Mouse (Mus musculus) MEL (cell line): ENCODE data around the gene Aldob. TPM values are rescaled to one million over a fixed set of nuclear protein-coding genes. Genes with fewer than 3 reads are reported as not detected.
A peak's percentile ranks its signal among the peaks of the same experiment; 100 is the strongest.

Experiments
- DNase-seq: peaks from one replicate; pipeline ENCODE4 v3.0.0; 2011; ENCODE audit warnings: low read depth, low spot score
- H3K27ac ChIP-seq: 2 replicates; pipeline ENCODE4 v1.5.1; 2012; ENCODE audit warnings: low read depth, mild to moderate bottlenecking, control low read depth, low read length, moderate library complexity; ENCODE audit not compliant: control insufficient read depth
- H3K27me3 ChIP-seq, 2 experiments: fragments of 150-350 bp in 1 of 2; sonication (generic) in 1 of 2; 2 replicates each; pipeline ENCODE4 v1.6.1; 2012; ENCODE audit warnings: low read length in 2 of 2, mild to moderate bottlenecking in 2 of 2, improper control_type of control experiment in 1 of 2, moderate library complexity in 1 of 2; ENCODE audit not compliant: insufficient read depth in 2 of 2, control insufficient read depth in 1 of 2
- H3K36me3 ChIP-seq, 2 experiments: 2 replicates each; pipeline ENCODE4 v1.6.1; 2012 to 2014; ENCODE audit warnings: low read length in 2 of 2, improper control_type of control experiment in 1 of 2, inconsistent platforms in 1 of 2, mild to moderate bottlenecking in 1 of 2; ENCODE audit not compliant: insufficient read depth in 2 of 2, control insufficient read depth in 1 of 2
- H3K4me1 ChIP-seq, 2 experiments: fragments of 150-350 bp in 1 of 2; sonication (generic) in 1 of 2; 2 replicates each; pipeline ENCODE4 v1.6.1; 2012; ENCODE audit warnings: low read length in 2 of 2, improper control_type of control experiment in 1 of 2, mild to moderate bottlenecking in 1 of 2; ENCODE audit not compliant: insufficient read depth in 2 of 2, control insufficient read depth in 1 of 2
- H3K4me3 ChIP-seq, 2 experiments: fragments of 150-350 bp in 1 of 2; sonication (generic) in 1 of 2; 2 replicates each; pipeline ENCODE4 v1.5.1; 2012; ENCODE audit warnings: low read depth in 2 of 2, low read length in 2 of 2, mild to moderate bottlenecking in 2 of 2, moderate library complexity in 2 of 2, control low read depth in 1 of 2, improper control_type of control experiment in 1 of 2; ENCODE audit not compliant: control insufficient read depth in 1 of 2, insufficient read depth in 1 of 2
- H3K79me2 ChIP-seq: 2 replicates; pipeline ENCODE4 v1.6.1; 2012; ENCODE audit warnings: mild to moderate bottlenecking, low read length, moderate library complexity; ENCODE audit not compliant: control insufficient read depth, poor library complexity, insufficient read depth
- H3K9ac ChIP-seq: 2 replicates; pipeline ENCODE4 v1.6.1; 2012; ENCODE audit warnings: low read depth, mild to moderate bottlenecking, control low read depth, low read length, moderate library complexity; ENCODE audit not compliant: control insufficient read depth, poor library complexity, severe bottlenecking
- H3K9me3 ChIP-seq: fragments of 150-350 bp; sonication (generic); replicated peaks from 2 replicates; pipeline ENCODE4 v1.6.1; 2012; ENCODE audit warnings: mild to moderate bottlenecking, low read length, improper control_type of control experiment, moderate library complexity; ENCODE audit not compliant: insufficient read depth
- BHLHE40 ChIP-seq: IDR thresholded peaks from 2 replicates; pipeline ENCODE4 v1.6.1; 2012; ENCODE audit warnings: low read depth, mild to moderate bottlenecking, inconsistent platforms, low read length, improper control_type of control experiment, borderline replicate concordance
- CHD1 ChIP-seq: IDR thresholded peaks from 2 replicates; pipeline ENCODE4 v1.6.1; 2012; ENCODE audit warnings: low read depth, mild to moderate bottlenecking, inconsistent platforms, low read length, improper control_type of control experiment
- CHD2 ChIP-seq: IDR thresholded peaks from 2 replicates; pipeline ENCODE4 v1.6.1; 2011; ENCODE audit warnings: low read length, improper control_type of control experiment
- E2F4 ChIP-seq: IDR thresholded peaks from 2 replicates; pipeline ENCODE4 v1.6.1; 2011; ENCODE audit warnings: low read depth, low read length, improper control_type of control experiment, borderline replicate concordance
- ELF1 ChIP-seq: IDR thresholded peaks from 2 replicates; pipeline ENCODE4 v1.6.1; 2014; ENCODE audit warnings: low read depth, mild to moderate bottlenecking, inconsistent platforms, low read length, improper control_type of control experiment, moderate library complexity
- EP300 ChIP-seq, 2 experiments: IDR thresholded peaks; 2 replicates each; pipeline ENCODE4 v1.6.1; 2011; ENCODE audit warnings: improper control_type of control experiment in 2 of 2, low read length in 2 of 2, low read depth in 1 of 2, mild to moderate bottlenecking in 1 of 2
- GABPA ChIP-seq: IDR thresholded peaks from 2 replicates; pipeline ENCODE4 v1.6.1; 2012; ENCODE audit warnings: low read depth, mild to moderate bottlenecking, inconsistent platforms, low read length, improper control_type of control experiment, moderate library complexity
- GATA1 ChIP-seq: IDR thresholded peaks from 2 replicates; pipeline ENCODE4 v1.6.1; 2011; ENCODE audit warnings: low read depth, low read length, improper control_type of control experiment
- HCFC1 ChIP-seq: IDR thresholded peaks from 2 replicates; pipeline ENCODE4 v1.6.1; 2012; ENCODE audit warnings: low read depth, mild to moderate bottlenecking, inconsistent platforms, low read length, improper control_type of control experiment, moderate library complexity
- JUND ChIP-seq: IDR thresholded peaks from 2 replicates; pipeline ENCODE4 v1.6.1; 2011; ENCODE audit warnings: low read depth, mild to moderate bottlenecking, improper control_type of control experiment, low read length
- KAT2A ChIP-seq: conservative IDR thresholded peaks from 2 replicates; pipeline ENCODE4 v1.6.1; 2012; ENCODE audit warnings: low read depth, low read length, improper control_type of control experiment, inconsistent platforms
- MAX ChIP-seq: IDR thresholded peaks from 2 replicates; pipeline ENCODE4 v1.6.1; 2011; ENCODE audit warnings: low read length, improper control_type of control experiment
- MEF2A ChIP-seq: IDR thresholded peaks from 2 replicates; pipeline ENCODE4 v1.6.1; 2014; ENCODE audit warnings: low read depth, mild to moderate bottlenecking, inconsistent platforms, low read length, improper control_type of control experiment; ENCODE audit not compliant: poor library complexity, insufficient replicate concordance, severe bottlenecking; ENCODE audit errors: extremely low read depth
- MXI1 ChIP-seq: IDR thresholded peaks from 2 replicates; pipeline ENCODE4 v1.6.1; 2011; ENCODE audit warnings: mild to moderate bottlenecking, low read depth, low read length, improper control_type of control experiment
- MYB ChIP-seq: IDR thresholded peaks from 2 replicates; pipeline ENCODE4 v1.6.1; 2011; ENCODE audit warnings: mild to moderate bottlenecking, low read depth, low read length, improper control_type of control experiment
- MYC ChIP-seq: IDR thresholded peaks from 2 replicates; pipeline ENCODE4 v1.6.1; 2011; ENCODE audit warnings: low read depth, mild to moderate bottlenecking, low read length, improper control_type of control experiment, moderate library complexity
- NELFE ChIP-seq: IDR thresholded peaks from 2 replicates; pipeline ENCODE4 v1.6.1; 2011; ENCODE audit warnings: low read depth, low read length, improper control_type of control experiment
- NRF1 ChIP-seq: IDR thresholded peaks from 2 replicates; pipeline ENCODE4 v1.6.1; 2014; ENCODE audit warnings: low read depth, mild to moderate bottlenecking, inconsistent platforms, low read length, improper control_type of control experiment, moderate library complexity; ENCODE audit not compliant: poor library complexity, insufficient read depth, severe bottlenecking
- POLR2A ChIP-seq, 2 experiments: IDR thresholded peaks; 2 replicates each; pipeline ENCODE4 v1.6.1; 2011 to 2012; ENCODE audit warnings: low read length in 2 of 2, mild to moderate bottlenecking in 2 of 2, control low read depth in 1 of 2, improper control_type of control experiment in 1 of 2, low read depth in 1 of 2, moderate library complexity in 1 of 2; ENCODE audit not compliant: control insufficient read depth in 1 of 2, insufficient read depth in 1 of 2, poor library complexity in 1 of 2
- POLR2AphosphoS2 ChIP-seq: IDR thresholded peaks from 2 replicates; pipeline ENCODE4 v1.6.1; 2011; ENCODE audit warnings: low read length, improper control_type of control experiment
- POLR2AphosphoS5 ChIP-seq: IDR thresholded peaks from 2 replicates; pipeline ENCODE4 v1.6.1; 2012; ENCODE audit warnings: low read depth, borderline replicate concordance, mild to moderate bottlenecking, inconsistent platforms, low read length, moderate library complexity, mixed read lengths
- RAD21 ChIP-seq: IDR thresholded peaks from 2 replicates; pipeline ENCODE4 v1.6.1; 2011; ENCODE audit warnings: mild to moderate bottlenecking, low read depth, low read length, improper control_type of control experiment
- RCOR1 ChIP-seq: IDR thresholded peaks from 2 replicates; pipeline ENCODE4 v1.6.1; 2012; ENCODE audit warnings: low read depth, mild to moderate bottlenecking, inconsistent platforms, low read length, improper control_type of control experiment
- SIN3A ChIP-seq: IDR thresholded peaks from 2 replicates; pipeline ENCODE4 v1.6.1; 2012; ENCODE audit warnings: low read length, improper control_type of control experiment, inconsistent platforms
- SMC3 ChIP-seq: IDR thresholded peaks from 2 replicates; pipeline ENCODE4 v1.6.1; 2011; ENCODE audit warnings: low read depth, low read length, improper control_type of control experiment
- TAL1 ChIP-seq: IDR thresholded peaks from 2 replicates; pipeline ENCODE4 v1.6.1; 2012; ENCODE audit warnings: mild to moderate bottlenecking, inconsistent platforms, low read length, moderate library complexity, mixed read lengths
- TBP ChIP-seq: IDR thresholded peaks from 2 replicates; pipeline ENCODE4 v1.8.0; 2011; ENCODE audit warnings: low read depth, low read length, improper control_type of control experiment
- TCF12 ChIP-seq: IDR thresholded peaks from 2 replicates; pipeline ENCODE4 v1.6.1; 2014; ENCODE audit warnings: low read depth, mild to moderate bottlenecking, inconsistent platforms, low read length, improper control_type of control experiment, moderate library complexity
- UBTF ChIP-seq: IDR thresholded peaks from 2 replicates; pipeline ENCODE4 v1.6.1; 2012; ENCODE audit warnings: low read depth, mild to moderate bottlenecking, inconsistent platforms, low read length, improper control_type of control experiment, moderate library complexity, borderline replicate concordance; ENCODE audit not compliant: insufficient read depth
- USF1 ChIP-seq: IDR thresholded peaks from 2 replicates; pipeline ENCODE4 v1.6.1; 2014; ENCODE audit warnings: low read depth, mild to moderate bottlenecking, inconsistent platforms, low read length, improper control_type of control experiment, moderate library complexity
- USF2 ChIP-seq, 2 experiments: IDR thresholded peaks; 2 replicates each; pipeline ENCODE4 v1.6.1; 2011 to 2012; ENCODE audit warnings: improper control_type of control experiment in 2 of 2, low read length in 2 of 2, borderline replicate concordance in 1 of 2, inconsistent platforms in 1 of 2, low read depth in 1 of 2, mild to moderate bottlenecking in 1 of 2; ENCODE audit not compliant: insufficient read depth in 1 of 2
- ZC3H11A ChIP-seq: IDR thresholded peaks from 2 replicates; pipeline ENCODE4 v1.6.1; 2012; ENCODE audit warnings: low read depth, mild to moderate bottlenecking, inconsistent platforms, low read length, improper control_type of control experiment
- ZKSCAN1 ChIP-seq: IDR thresholded peaks from 2 replicates; pipeline ENCODE4 v1.6.1; 2012; ENCODE audit warnings: low read depth, mild to moderate bottlenecking, inconsistent platforms, low read length, improper control_type of control experiment, moderate library complexity
- ZMIZ1 ChIP-seq: IDR thresholded peaks from 2 replicates; pipeline ENCODE4 v1.6.1; 2012; ENCODE audit warnings: low read depth, mild to moderate bottlenecking, inconsistent platforms, low read length, improper control_type of control experiment, moderate library complexity
- ZNF384 ChIP-seq: IDR thresholded peaks from 2 replicates; pipeline ENCODE4 v1.6.1; 2012; ENCODE audit warnings: low read depth, mild to moderate bottlenecking, inconsistent platforms, low read length, improper control_type of control experiment
- polyA plus RNA-seq, 2 experiments: library from polyadenylated mRNA; stranded (reverse) in 1 of 2; unstranded in 1 of 2; fragments of >175 nt in 1 of 2; fragments of >200 nt in 1 of 2; gene quantifications; 2 replicates each; pipeline versions ENCODE4 v1.2.1 to v1.2.4; 2012; ENCODE audit warnings: low replicate concordance in 2 of 2, low read depth in 1 of 2; ENCODE audit not compliant: insufficient read length in 2 of 2, insufficient read depth in 1 of 2, missing spikeins in 1 of 2
- total RNA-seq: library from RNA; depleted of rRNA; stranded (reverse); fragments of 300-350 nt; gene quantifications from 2 replicates; pipeline ENCODE4 v1.2.3, GENCODE M21; 2012

Gene Aldob
- total and polyA plus RNA-seq, 3 experiments: not detected

- H3K9me3 ChIP-seq: no peaks in the 10 kb centered on the region
- H3K27ac ChIP-seq: peak within 1 kb of the TSS; percentile 69
- H3K79me2 ChIP-seq: peaks cover 42% of the 10 kb centered on the region
- peaks cover 0 to 21% of the 10 kb centered on the region in 2 experiments; a peak in 3 of 4 replicates for H3K36me3 ChIP-seq
- peaks cover 5 to 16% of the 10 kb centered on the region in 2 experiments; a peak in 3 of 4 replicates for H3K4me1 ChIP-seq
- peak within 1 kb of the TSS; percentile 84 for H3K9ac ChIP-seq
- no peaks in the 10 kb centered on the region for H3K27me3 ChIP-seq
- peak; percentile 99 for DNase-seq
- peak within 1 kb of the TSS; percentile 80 to 83 for H3K4me3 ChIP-seq
- TF ChIP-seq MEF2A (no peak), CHD2 (peak; percentile 33), SMC3 (no peak), E2F4 (0 out of 2 replicates have a peak, but pooled peaks have one; percentile 8), HCFC1 (peak; percentile 100), MYC (peak; percentile 83), ZMIZ1 (0 out of 2 replicates have a peak, but pooled peaks have one; percentile 26), POLR2AphosphoS5 (no peak; the same call in 1 of the 2 replicates), USF2 (IDR thresholded peaks at IDR 0.05; ENCODE audit: borderline replicate concordance in 1 of 2, insufficient read depth in 1 of 2, low read depth in 1 of 2, low read length in 2 of 2) (no peak), GABPA (no peak), EP300 (IDR thresholded peaks at IDR 0.05; ENCODE audit: low read depth in 1 of 2, low read length in 2 of 2) (no peak), POLR2A (IDR thresholded peaks at IDR 0.05; ENCODE audit: control insufficient read depth in 1 of 2, insufficient read depth in 1 of 2, low read depth in 1 of 2, low read length in 2 of 2, poor library complexity in 1 of 2) (peak; percentile 88 to 92; a peak in 3 of 4 replicates), TBP (peak; percentile 93), NRF1 (peak; percentile 43; the same call in 1 of the 2 replicates), TAL1 (no peak), USF1 (no peak; the same call in 1 of the 2 replicates), KAT2A (peak; percentile 99), JUND (no peak), NELFE (peak; percentile 86), ELF1 (peak; percentile 99), RAD21 (no peak), UBTF (no peak), SIN3A (peak; percentile 94), MXI1 (peak; percentile 56; the same call in 1 of the 2 replicates), ZNF384 (no peak), BHLHE40 (no peak), GATA1 (no peak), POLR2AphosphoS2 (peak; percentile 83; the same call in 1 of the 2 replicates), ZKSCAN1 (no peak), MAX (peak; percentile 66; the same call in 1 of the 2 replicates), ZC3H11A (no peak), RCOR1 (no peak), CHD1 (no peak), MYB (no peak), TCF12 (peak; percentile 60; the same call in 1 of the 2 replicates)
Measured at GRCm38 (mm10) chr4:49520572-49521340, 28.6 kb downstream of the Aldob start, which contains the start of the genes Mrpl50 and Zfp189. Gene Mrpl50 (minus strand): TSS chr4:49521093. Gene Zfp189 (plus strand): TSS chr4:49521176.
